Mouse (Mus musculus) thymus, adult 2 months (tissue): ENCODE data around the gene Sec14l5.

Experiments used
- CTCF ChIP-seq: fragments of 200-500 bp; IDR thresholded peaks from 2 replicates; pipeline ENCODE4 v1.5.1; 2012; ENCODE audit warnings: mild to moderate bottlenecking, control low read depth, low read length, moderate library complexity, borderline replicate concordance; ENCODE audit not compliant: control insufficient read depth, poor library complexity, insufficient read depth; ENCODE audit errors: extremely low read depth
- POLR2A ChIP-seq: fragments of 200-500 bp; IDR thresholded peaks from 2 replicates; pipeline ENCODE4 v1.6.1; 2012; ENCODE audit warnings: mild to moderate bottlenecking, low read length, control low read depth, moderate library complexity; ENCODE audit not compliant: control insufficient read depth, poor library complexity, insufficient read depth; ENCODE audit errors: extremely low read depth

- TF ChIP-seq CTCF: no peak
- no peak for TF ChIP-seq POLR2A
Measured at GRCm38 (mm10) chr16:5205431-5205970, 58.6 kb downstream of the Sec14l5 start.
